Mouse (Mus musculus): ENCODE measurements around the gene Slc12a7.

DNA sequence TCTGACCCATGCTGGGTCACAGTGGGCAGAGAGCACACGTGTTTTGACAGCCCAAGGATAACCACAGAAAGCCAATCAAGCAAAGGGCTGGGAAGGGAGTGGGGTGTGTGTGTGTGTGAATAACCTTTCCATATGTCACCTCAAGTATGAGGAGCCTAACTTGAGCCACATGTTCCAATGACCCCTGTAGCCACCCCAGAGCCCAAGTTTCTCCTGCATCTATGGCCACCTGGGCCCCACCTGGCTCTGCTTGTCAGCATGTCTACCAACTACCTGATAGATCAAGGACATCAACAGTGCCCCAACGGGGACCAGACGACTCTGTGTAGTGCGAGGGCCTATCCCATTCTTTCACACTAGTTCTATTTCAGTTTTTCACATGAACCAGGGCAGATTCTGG lies 106.8 kb downstream of the Slc12a7 start:
- TF ChIP-seq CTCF (IDR thresholded peaks at IDR 0.05; ENCODE audit: low read depth) = no peak
- no peak for TF ChIP-seq EP300 (IDR thresholded peaks at IDR 0.05; ENCODE audit: low read depth)
